Mouse (Mus musculus) limb, embryonic 13.5 days (tissue): ENCODE results near the gene Gm21969. TPM values are rescaled to one million over a fixed set of nuclear protein-coding genes. Genes with fewer than 3 reads are reported as not detected.

Experiments used
- ATAC-seq: fragments of 200-750 bp; cut with Nextera tagmentation; 2 replicates; pipeline ENCODE4 v1.8.0; 2017; ENCODE audit warnings: low read depth, moderate number of reproducible peaks, moderate TSS enrichment; ENCODE audit not compliant: low FRiP score
- H3K27ac ChIP-seq: fragments of 300-500 bp; sonication (generic); 2 replicates; pipeline ENCODE4 v1.5.1; 2015; ENCODE audit warnings: inconsistent platforms, mild to moderate bottlenecking, moderate library complexity
- H3K27me3 ChIP-seq: fragments of 300-500 bp; sonication (generic); 2 replicates; pipeline ENCODE4 v1.6.1; 2015; ENCODE audit warnings: mild to moderate bottlenecking, inconsistent platforms
- H3K36me3 ChIP-seq: fragments of 300-500 bp; sonication (generic); 2 replicates; pipeline ENCODE4 v1.6.1; 2015; ENCODE audit warnings: inconsistent platforms, mild to moderate bottlenecking, moderate library complexity
- H3K4me1 ChIP-seq: fragments of 300-500 bp; sonication (generic); 2 replicates; pipeline ENCODE4 v1.6.1; 2015; ENCODE audit warnings: inconsistent platforms
- H3K4me2 ChIP-seq: fragments of 300-500 bp; sonication (generic); replicated peaks from 2 replicates; pipeline ENCODE4 v1.6.1; 2015; ENCODE audit warnings: inconsistent platforms, mild to moderate bottlenecking, moderate library complexity
- H3K4me3 ChIP-seq: fragments of 300-500 bp; sonication (generic); 2 replicates; pipeline ENCODE4 v1.5.1; 2015; ENCODE audit warnings: moderate library complexity, mild to moderate bottlenecking, inconsistent platforms
- H3K9ac ChIP-seq: fragments of 300-500 bp; sonication (generic); 2 replicates; pipeline ENCODE4 v1.6.1; 2015; ENCODE audit warnings: mild to moderate bottlenecking, inconsistent platforms
- H3K9me3 ChIP-seq: fragments of 300-500 bp; sonication (generic); 2 replicates; pipeline ENCODE4 v1.6.1; 2016; ENCODE audit warnings: inconsistent platforms
- WGBS: fragments of 180-500 bp; shearing (Covaris S2); methylation state at CpG from one replicate; pipeline ENCODE4 v1.1.7; 2015; 5-methylcytosine and 5-hydroxymethylcytosine counted together
- polyA plus RNA-seq: library from polyadenylated mRNA; unstranded; fragments of >200 nt; fragmentation: Nextera tagmentation; extraction: Ambion mirVana; gene quantifications from 2 replicates; pipeline ENCODE4 v1.2.1, GENCODE M21; 2015

Gene Gm21969
- polyA plus RNA-seq, 1 experiment from 2014 or later, result not detected

DNA sequence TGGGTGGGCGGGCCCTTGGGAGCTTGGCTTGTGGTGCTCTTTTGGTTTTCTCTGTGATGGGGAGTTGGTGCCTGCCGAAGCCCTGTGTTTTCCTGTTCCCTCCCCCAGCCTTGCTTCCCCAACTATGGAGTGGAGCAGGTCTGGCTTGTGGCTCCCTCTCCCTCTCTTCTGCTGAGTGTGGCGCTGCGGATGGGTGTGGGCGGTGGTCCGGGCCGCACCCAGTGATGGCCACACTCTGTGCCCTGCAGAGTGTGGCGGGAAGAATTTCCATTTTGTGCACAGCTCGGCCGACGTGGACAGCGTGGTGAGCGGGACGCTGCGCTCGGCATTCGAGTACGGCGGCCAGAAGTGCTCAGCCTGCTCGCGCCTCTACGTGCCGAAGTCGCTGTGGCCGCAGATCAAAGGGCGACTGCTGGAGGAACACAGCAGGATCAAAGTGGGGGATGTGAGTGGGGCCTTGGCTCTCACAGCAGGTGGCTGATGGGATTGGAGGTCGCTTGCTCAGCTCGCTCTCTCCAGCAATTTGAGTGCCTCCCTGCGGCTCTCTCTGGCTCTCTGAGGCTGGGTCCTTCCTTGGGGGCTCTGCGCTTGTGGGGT lies 38.9 kb downstream of the Gm21969 start:
- H3K4me2 ChIP-seq, result peak overlapping the region; percentile 60
- H3K27me3 ChIP-seq, result peaks cover 49% of the 10 kb centered on the region
- peak overlapping the region; percentile 43; the same call in 1 of the 2 replicates for H3K9ac ChIP-seq
- peaks cover 28% of the 10 kb centered on the region for H3K36me3 ChIP-seq
- H3K4me3 ChIP-seq, result peak overlapping the region; percentile 24
- H3K4me1 ChIP-seq, result peaks cover 26% of the 10 kb centered on the region
- 2% methylated on average over 30 of the region's 30 CpGs for WGBS
- H3K27ac ChIP-seq, result no peak overlapping the region
- no peak for ATAC-seq
- H3K9me3 ChIP-seq, result peaks cover 1% of the 10 kb centered on the region; the same call in 1 of the 2 replicates

DNA sequence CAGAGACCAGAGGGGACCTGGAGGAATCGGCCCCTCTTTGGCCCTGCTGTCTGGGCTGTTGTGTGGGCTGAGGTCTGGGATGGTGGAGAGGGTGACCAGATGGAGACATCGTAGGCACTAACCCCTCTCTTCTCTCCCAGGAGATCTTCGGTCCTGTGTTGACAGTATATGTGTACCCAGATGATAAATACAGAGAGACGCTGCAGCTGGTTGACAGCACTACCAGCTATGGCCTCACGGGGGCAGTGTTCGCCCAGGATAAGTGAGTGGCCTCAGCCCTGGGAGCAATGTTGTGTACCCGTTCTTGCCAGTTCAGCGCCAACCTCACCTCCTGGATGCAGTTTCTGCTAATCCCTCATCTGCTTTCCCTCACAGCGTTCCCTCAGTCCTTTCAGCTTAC lies 41.0 kb downstream of the Gm21969 start:
- Histone ChIP-seq H3K4me2 (no peak overlapping the region), H3K27me3 (peaks cover 45% of the 10 kb centered on the region), H3K9me3 (peaks cover 2% of the 10 kb centered on the region; the same call in 1 of the 2 replicates), H3K9ac (no peak overlapping the region), H3K27ac (no peak overlapping the region), H3K4me3 (no peak overlapping the region), H3K36me3 (peaks cover 36% of the 10 kb centered on the region), H3K4me1 (peaks cover 26% of the 10 kb centered on the region)
- WGBS, result 17% methylated on average over 9 of the region's 9 CpGs
- ATAC-seq, result no peak

DNA sequence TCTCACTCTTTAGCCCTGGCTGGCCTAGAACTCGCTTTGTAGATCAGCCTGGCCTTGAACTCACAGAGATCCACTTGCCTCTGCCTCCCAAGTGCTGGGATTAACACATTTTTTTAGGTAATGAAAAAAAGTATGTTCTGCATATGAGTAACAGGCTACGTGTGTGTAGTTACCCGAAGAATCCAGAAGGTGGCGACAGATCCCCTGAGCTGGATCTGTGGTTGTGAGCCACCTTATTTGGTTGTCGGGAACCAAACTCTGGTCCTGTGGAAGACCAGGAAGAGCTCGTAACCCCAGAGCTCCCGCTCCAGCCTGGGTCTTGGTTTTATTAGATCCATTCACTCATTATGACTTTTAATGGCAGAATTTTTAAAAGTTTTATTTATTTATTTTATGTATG lies 43.9 kb downstream of the Gm21969 start:
- peaks cover 7% of the 10 kb centered on the region for H3K4me1 ChIP-seq
- no peak overlapping the region for H3K27ac ChIP-seq
- peaks cover 19% of the 10 kb centered on the region for H3K27me3 ChIP-seq
- no peak overlapping the region for H3K4me3 ChIP-seq
- ATAC-seq, result no peak
- WGBS, result 79% methylated on average over 7 of the region's 7 CpGs
- peaks cover 2% of the 10 kb centered on the region; the same call in 1 of the 2 replicates for H3K9me3 ChIP-seq
- no peak overlapping the region for H3K4me2 ChIP-seq
- no peak overlapping the region for H3K9ac ChIP-seq
- peaks cover 36% of the 10 kb centered on the region for H3K36me3 ChIP-seq

DNA sequence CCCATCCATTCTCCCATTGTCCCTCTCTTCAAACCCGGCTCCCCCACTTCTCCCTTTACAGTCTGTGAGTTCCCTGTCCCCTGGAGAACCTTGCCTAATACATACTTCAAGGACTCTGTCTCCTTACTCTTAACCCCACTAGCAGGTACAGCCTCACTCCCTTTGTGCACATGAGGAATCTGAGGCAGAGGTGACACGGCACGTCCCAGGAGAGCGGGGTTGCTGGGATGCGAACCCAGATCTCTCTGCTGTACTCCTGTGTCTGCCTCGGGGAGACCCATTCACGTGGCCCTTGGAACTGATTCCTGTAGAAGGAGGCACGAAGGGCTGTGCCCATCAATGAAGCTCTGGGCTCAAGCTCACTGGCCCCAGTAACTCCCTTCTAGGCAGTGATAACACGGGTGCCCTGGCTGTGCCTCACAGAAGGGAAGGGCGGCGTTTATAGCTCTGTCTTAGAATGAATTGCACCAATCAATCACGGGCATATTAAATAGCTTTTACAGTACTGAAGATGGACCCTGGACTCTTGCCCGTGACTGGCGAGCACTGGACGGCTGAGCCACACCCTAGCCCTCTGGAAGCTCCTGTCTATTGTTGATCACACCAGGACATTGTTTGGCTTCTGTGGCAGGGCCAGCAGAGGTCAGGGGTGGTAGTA lies 47.2 kb downstream of the Gm21969 start:
- Histone ChIP-seq H3K27ac (no peak overlapping the region), H3K9ac (no peak overlapping the region), H3K4me3 (no peak overlapping the region), H3K4me1 (no peaks in the 10 kb centered on the region), H3K4me2 (no peak overlapping the region), H3K27me3 (no peaks in the 10 kb centered on the region), H3K36me3 (peaks cover 26% of the 10 kb centered on the region), H3K9me3 (peaks cover 2% of the 10 kb centered on the region; the same call in 1 of the 2 replicates)
- ATAC-seq, result no peak
- WGBS, result 82% methylated on average over 15 of the region's 15 CpGs

DNA sequence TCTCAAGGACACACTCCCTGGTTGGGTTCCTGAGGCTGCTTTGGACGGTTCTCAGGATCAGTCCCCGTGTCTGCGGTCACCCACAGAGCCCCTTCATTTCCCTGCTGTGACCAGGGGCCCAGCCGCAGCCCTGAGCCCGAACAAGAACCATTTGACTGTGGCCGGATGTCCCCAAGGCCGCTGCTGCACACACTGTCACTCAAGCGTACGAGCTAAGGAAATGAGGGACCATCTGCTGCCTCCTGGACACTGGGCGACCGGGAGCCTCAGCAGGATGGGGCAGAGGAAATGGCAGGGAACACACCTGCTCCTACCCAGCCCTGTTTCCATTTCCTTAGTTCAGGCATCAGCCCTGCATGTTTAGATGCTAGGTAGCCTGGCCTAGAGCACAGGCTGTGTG lies 47.9 kb downstream of the Gm21969 start:
- ATAC-seq, result no peak

DNA sequence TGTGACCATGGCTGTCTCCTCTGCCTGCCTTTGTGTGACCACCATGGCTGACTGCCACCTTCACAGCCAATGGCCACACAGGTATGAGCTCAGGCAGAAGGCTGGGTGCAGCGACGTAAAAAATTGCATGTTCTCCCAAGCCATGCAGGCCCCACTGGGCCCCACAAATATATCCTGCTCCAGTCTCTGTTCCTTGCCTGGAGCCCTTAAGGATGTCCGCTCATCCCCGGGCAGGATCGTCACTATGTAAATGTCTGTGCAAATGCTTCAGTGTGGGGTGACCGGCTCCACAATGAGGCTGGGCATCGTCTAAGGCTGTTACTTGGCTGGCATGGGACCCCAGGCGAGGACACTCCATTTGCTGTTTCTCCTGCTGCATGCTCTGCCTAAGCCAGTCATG lies 50.3 kb downstream of the Gm21969 start, which contains the start of gene Tas1r2:
Gene Tas1r2 (plus strand): TSS at position 301 of the 400 bp plus-strand sequence.
- Histone ChIP-seq H3K27me3 (no peaks in the 10 kb centered on the region), H3K36me3 (peaks cover 8% of the 10 kb centered on the region), H3K9me3 (peaks cover 4% of the 10 kb centered on the region; the same call in 1 of the 2 replicates), H3K9ac (no peak within 1 kb of the TSS), H3K27ac (no peak within 1 kb of the TSS), H3K4me2 (no peak within 1 kb of the TSS), H3K4me3 (no peak within 1 kb of the TSS), H3K4me1 (no peaks in the 10 kb centered on the region)
- no peak for ATAC-seq
- 78% methylated on average over 8 of the region's 8 CpGs for WGBS

More for the DNA sequence above, 47.9 kb downstream of the Gm21969 start:
- no peak overlapping the region for H3K4me2 ChIP-seq
- H3K4me1 ChIP-seq, result no peaks in the 10 kb centered on the region
- H3K4me3 ChIP-seq, result no peak overlapping the region
- 69% methylated on average over 11 of the region's 11 CpGs for WGBS
- no peak overlapping the region for H3K27ac ChIP-seq
- peaks cover 20% of the 10 kb centered on the region for H3K36me3 ChIP-seq
- H3K9me3 ChIP-seq, result peaks cover 2% of the 10 kb centered on the region; the same call in 1 of the 2 replicates
- no peaks in the 10 kb centered on the region for H3K27me3 ChIP-seq
- no peak overlapping the region for H3K9ac ChIP-seq

DNA sequence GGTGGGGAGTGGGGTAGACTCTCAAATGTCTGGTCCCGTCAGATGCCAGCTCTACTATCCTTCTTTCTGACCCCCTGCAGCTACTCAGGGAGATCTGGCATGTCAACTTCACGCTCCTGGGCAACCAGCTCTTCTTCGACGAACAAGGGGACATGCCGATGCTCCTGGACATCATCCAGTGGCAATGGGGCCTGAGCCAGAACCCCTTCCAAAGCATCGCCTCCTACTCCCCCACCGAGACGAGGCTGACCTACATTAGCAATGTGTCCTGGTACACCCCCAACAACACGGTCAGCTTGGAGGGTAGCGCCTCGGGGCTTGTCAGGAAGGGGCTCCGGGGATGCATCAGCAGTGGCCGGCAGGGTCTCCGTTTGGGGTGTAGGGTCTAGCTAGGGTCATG lies 58.9 kb downstream of the Gm21969 start:
- Histone ChIP-seq H3K4me1 (no peaks in the 10 kb centered on the region), H3K4me3 (no peak overlapping the region), H3K36me3 (no peaks in the 10 kb centered on the region), H3K27ac (no peak overlapping the region), H3K9me3 (peaks cover 14% of the 10 kb centered on the region; the same call in 1 of the 2 replicates), H3K4me2 (no peak overlapping the region), H3K9ac (no peak overlapping the region), H3K27me3 (0 out of 2 replicates have a peak, but pooled peaks cover 4% of the 10 kb centered on the region)
- ATAC-seq, result no peak
- 88% methylated on average over 14 of the region's 14 CpGs for WGBS

DNA sequence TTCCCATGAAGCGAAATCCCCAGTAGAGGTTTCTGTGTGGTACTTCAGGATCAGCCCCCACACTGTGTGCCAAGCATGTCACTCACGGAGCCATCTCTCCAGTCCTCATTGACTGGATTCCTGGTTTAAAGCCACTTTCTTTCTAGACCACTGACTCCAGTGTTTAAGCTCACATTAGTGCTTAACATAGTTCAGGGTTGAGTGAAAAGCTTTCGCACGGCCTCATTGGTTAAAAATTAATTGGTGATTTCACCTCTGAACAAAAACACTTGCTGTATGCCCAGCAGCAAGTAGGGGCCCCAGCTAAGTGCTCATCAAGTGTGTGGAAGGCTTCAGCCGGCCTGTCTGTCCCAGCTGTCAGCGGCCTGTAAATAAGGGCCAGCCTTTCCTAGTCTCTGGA lies 64.6 kb downstream of the Gm21969 start:
- Histone ChIP-seq H3K27me3 (0 out of 2 replicates have a peak, but pooled peaks cover 4% of the 10 kb centered on the region), H3K27ac (no peak overlapping the region), H3K9ac (no peak overlapping the region), H3K4me1 (no peaks in the 10 kb centered on the region), H3K4me2 (no peak overlapping the region), H3K4me3 (no peak overlapping the region), H3K9me3 (no peaks in the 10 kb centered on the region), H3K36me3 (no peaks in the 10 kb centered on the region)
- WGBS, result 73% methylated on average over 6 of the region's 6 CpGs
- ATAC-seq, result no peak

DNA sequence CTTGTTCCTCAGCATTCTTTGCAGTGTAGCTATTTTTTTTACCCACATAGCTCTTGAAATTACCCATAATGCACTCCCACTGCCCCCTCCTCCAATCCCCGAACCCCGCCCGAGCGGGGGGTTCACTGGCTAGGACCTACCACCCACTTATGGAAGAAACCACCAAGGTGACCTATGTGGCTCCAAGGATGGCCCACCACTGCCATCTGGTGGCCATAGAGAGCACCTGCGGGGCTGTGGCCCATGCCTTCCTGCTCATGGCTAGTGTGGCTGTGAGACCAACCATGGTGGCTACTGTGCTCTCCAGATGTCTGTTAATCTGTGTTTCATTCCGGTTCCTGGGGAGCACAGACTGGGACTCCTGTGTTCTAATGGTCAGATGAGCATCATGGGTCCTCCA lies 66.9 kb downstream of the Gm21969 start:
- Histone ChIP-seq H3K4me1 (no peaks in the 10 kb centered on the region), H3K36me3 (no peaks in the 10 kb centered on the region), H3K27ac (no peak overlapping the region), H3K4me2 (no peak overlapping the region), H3K4me3 (no peak overlapping the region), H3K9ac (no peak overlapping the region), H3K9me3 (no peaks in the 10 kb centered on the region), H3K27me3 (peaks cover 19% of the 10 kb centered on the region)
- ATAC-seq, result no peak
- 26% methylated on average over 6 of the region's 6 CpGs for WGBS

DNA sequence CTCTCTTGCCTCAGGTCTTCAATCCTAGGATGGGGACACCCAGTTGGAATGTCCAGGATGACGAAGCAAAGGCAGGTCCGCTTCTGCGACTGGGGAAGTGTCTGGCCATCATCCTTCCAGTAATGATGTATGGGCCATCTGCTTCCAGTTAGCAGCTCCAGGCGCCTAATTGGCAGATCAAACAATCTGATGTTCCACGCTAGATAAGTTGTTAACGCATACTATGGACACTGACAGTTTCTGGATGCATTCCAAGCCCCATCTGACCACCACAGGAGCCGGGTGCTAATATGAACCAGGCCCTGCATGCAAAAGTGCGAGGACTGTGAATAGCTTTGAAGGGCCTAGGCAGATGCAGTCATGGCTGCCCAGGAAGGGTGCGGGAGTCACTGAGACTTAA lies 72.7 kb downstream of the Gm21969 start:
- H3K4me1 ChIP-seq, result no peaks in the 10 kb centered on the region
- H3K27ac ChIP-seq, result no peak overlapping the region
- H3K27me3 ChIP-seq, result peaks cover 41% of the 10 kb centered on the region
- H3K9ac ChIP-seq, result no peak overlapping the region
- no peak overlapping the region for H3K4me3 ChIP-seq
- peaks cover 7% of the 10 kb centered on the region; the same call in 1 of the 2 replicates for H3K9me3 ChIP-seq
- no peak overlapping the region for H3K4me2 ChIP-seq
- WGBS, result 19% methylated on average over 9 of the region's 9 CpGs
- H3K36me3 ChIP-seq, result no peaks in the 10 kb centered on the region
- no peak for ATAC-seq

DNA sequence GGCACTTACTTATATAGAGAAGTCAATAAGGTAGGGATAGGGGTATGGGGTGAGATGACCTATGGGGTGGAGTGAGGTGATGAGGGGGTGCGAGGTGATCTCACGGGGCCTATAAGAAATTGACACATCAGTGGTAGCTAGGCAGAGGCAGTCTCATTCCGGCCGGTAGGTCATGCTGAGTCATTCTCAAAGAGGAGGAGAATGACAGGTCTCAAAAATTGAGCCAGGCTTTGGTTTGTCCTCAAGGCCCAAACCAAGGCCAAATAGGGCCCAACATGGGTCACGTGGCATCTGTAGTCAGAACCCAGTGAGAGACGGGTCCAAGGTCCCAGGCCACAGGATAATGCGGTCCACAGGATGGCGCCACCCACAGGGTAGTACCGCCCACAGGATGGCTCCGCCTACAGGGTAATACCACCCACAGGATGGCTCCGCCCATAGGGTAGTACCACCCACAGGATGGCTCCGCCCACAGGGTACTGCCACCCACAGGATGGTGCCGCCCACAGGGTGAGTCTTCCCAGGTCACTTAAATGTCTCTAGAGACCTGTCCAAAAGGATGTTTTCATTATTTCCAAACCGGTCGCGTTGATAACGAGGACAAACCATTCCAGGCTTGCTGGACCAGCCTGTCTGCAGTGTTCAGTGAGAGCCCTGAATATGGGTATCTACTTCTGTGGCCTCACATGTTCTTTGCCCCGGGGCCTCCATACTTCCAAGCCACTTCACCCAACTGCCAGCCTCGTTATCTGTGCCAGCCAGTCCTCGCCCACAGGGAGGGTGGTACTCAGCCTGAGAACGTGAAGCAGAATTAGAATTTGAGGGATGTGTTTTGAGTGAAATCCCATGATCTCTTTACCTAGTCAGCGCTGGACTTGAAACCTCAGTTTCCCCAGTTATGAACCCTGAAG lies 81.0 kb downstream of the Gm21969 start:
- Histone ChIP-seq H3K4me3 (no peak overlapping the region), H3K36me3 (no peaks in the 10 kb centered on the region), H3K4me2 (no peak overlapping the region), H3K9me3 (peaks cover 17% of the 10 kb centered on the region; the same call in 1 of the 2 replicates), H3K27me3 (0 out of 2 replicates have a peak, but pooled peaks cover 8% of the 10 kb centered on the region), H3K27ac (no peak overlapping the region), H3K4me1 (no peaks in the 10 kb centered on the region), H3K9ac (no peak overlapping the region)
- whole genome bisulfite sequencing, result 76% methylated on average over 22 of the region's 22 CpGs
- no peak for ATAC-seq

DNA sequence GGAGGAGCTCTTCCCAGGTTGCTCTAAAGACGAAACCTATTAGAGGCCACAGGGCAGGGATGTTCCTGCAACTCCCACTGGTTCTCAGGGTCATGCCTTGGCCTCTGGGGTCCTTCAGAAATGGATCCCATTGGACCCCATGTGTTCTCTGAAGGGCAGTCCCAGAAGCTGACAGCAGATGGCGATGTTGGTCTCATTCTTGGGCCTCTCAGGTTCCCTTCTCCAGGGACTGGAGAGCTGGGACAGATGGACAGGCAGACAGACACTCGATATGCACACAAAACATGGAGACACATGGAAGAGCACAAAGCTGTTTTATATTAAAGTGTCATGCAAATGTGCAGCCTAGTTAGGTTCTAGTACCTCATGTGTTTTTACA lies 81.6 kb downstream of the Gm21969 start:
- Histone ChIP-seq H3K36me3 (no peaks in the 10 kb centered on the region), H3K27ac (no peak overlapping the region), H3K9ac (no peak overlapping the region), H3K4me3 (no peak overlapping the region), H3K9me3 (peaks cover 17% of the 10 kb centered on the region; the same call in 1 of the 2 replicates), H3K27me3 (0 out of 2 replicates have a peak, but pooled peaks cover 8% of the 10 kb centered on the region), H3K4me2 (no peak overlapping the region), H3K4me1 (peaks cover 3% of the 10 kb centered on the region; the same call in 1 of the 2 replicates)
- ATAC-seq, result no peak
- WGBS, result 14% methylated on average over 3 of the region's 3 CpGs
